Mouse (Mus musculus): Measurements from ENCODE around the gene Tac4. TPM values are rescaled to one million over a fixed set of nuclear protein-coding genes. Genes with fewer than 3 reads are reported as not detected.
A peak's percentile ranks its signal among the peaks of the same experiment; 100 is the strongest.

The Tac4 gene
- total RNA-seq (2021): not detected
- long read RNA-seq, experiment 1: 0 reads
- long read RNA-seq, experiment 2: 0 reads

GRCm38 (mm10) chr11:95261178-95261751 lies at the start of gene Tac4:
Tac4 (plus strand) TSS chr11:95261529.
- DNase-seq (ENCODE audit: low spot score in 2 of 2): no peak

GRCm38 (mm10) chr11:95213607-95214006 lies 47.7 kb upstream of the Tac4 start:
- DNase-seq (ENCODE audit: low spot score in 2 of 2): no peak

GRCm38 (mm10) chr11:95214305-95214704 lies 47.0 kb upstream of the Tac4 start:
- DNase-seq (ENCODE audit: low spot score in 2 of 2): no peak

GRCm38 (mm10) chr11:95216193-95216592 lies 45.1 kb upstream of the Tac4 start:
- no peak for DNase-seq (ENCODE audit: low spot score in 2 of 2)

GRCm38 (mm10) chr11:95219111-95219510 lies 42.2 kb upstream of the Tac4 start:
- DNase-seq (ENCODE audit: low spot score in 2 of 2): no peak

- no peak for DNase-seq (ENCODE audit: low spot score in 2 of 2)
Measured at GRCm38 (mm10) chr11:95223473-95223872, 37.9 kb upstream of the Tac4 start.

- DNase-seq (ENCODE audit: low spot score in 2 of 2): no peak
Measured at GRCm38 (mm10) chr11:95224124-95224893, 37.0 kb upstream of the Tac4 start.

- no peak for DNase-seq (ENCODE audit: low spot score in 2 of 2)
Measured at GRCm38 (mm10) chr11:95225448-95225847, 35.9 kb upstream of the Tac4 start.

- no peak for DNase-seq (ENCODE audit: low spot score in 2 of 2)
Measured at GRCm38 (mm10) chr11:95227467-95227866, 33.9 kb upstream of the Tac4 start.

GRCm38 (mm10) chr11:95231688-95232328 lies 29.5 kb upstream of the Tac4 start:
- DNase-seq (ENCODE audit: low spot score in 2 of 2): peak; percentile 61 to 71

GRCm38 (mm10) chr11:95232329-95232696 lies 29.0 kb upstream of the Tac4 start:
- DNase-seq (ENCODE audit: low spot score in 2 of 2): no peak

GRCm38 (mm10) chr11:95238477-95238876 lies 22.9 kb upstream of the Tac4 start:
- no peak for DNase-seq (ENCODE audit: low spot score in 2 of 2)

GRCm38 (mm10) chr11:95242653-95243052 lies 18.7 kb upstream of the Tac4 start:
- no peak for DNase-seq (ENCODE audit: low spot score in 2 of 2)

GRCm38 (mm10) chr11:95245456-95245855 lies 15.9 kb upstream of the Tac4 start:
- DNase-seq (ENCODE audit: low spot score in 2 of 2): no peak

- no peak for DNase-seq (ENCODE audit: low spot score in 2 of 2)
Measured at GRCm38 (mm10) chr11:95247065-95247464, 14.3 kb upstream of the Tac4 start.

GRCm38 (mm10) chr11:95250110-95250509 lies 11.2 kb upstream of the Tac4 start:
- no peak for DNase-seq (ENCODE audit: low spot score in 2 of 2)

- peak; percentile 68 to 79 for DNase-seq (ENCODE audit: low spot score in 2 of 2)
Measured at GRCm38 (mm10) chr11:95251295-95251694, 10.0 kb upstream of the Tac4 start.

- DNase-seq (ENCODE audit: low spot score in 2 of 2): no peak
Measured at GRCm38 (mm10) chr11:95252104-95252503, 9.2 kb upstream of the Tac4 start.

GRCm38 (mm10) chr11:95254165-95254564 lies 7.2 kb upstream of the Tac4 start:
- DNase-seq (ENCODE audit: low spot score in 2 of 2): no peak

- no peak for DNase-seq (ENCODE audit: low spot score in 2 of 2)
Measured at GRCm38 (mm10) chr11:95255747-95256146, 5.6 kb upstream of the Tac4 start.

- no peak for DNase-seq (ENCODE audit: low spot score in 2 of 2)
Measured at GRCm38 (mm10) chr11:95257930-95258329, 3.4 kb upstream of the Tac4 start.

- peak; percentile 76 to 89 for DNase-seq (ENCODE audit: low spot score in 2 of 2)
Measured at GRCm38 (mm10) chr11:95258490-95258889, 2.8 kb upstream of the Tac4 start.

Data from gastrocnemius, postnatal 4 days (tissue).